Mouse (Mus musculus) layer of hippocampus, postnatal 25 days (tissue): ENCODE data around the gene Cfap45. TPM values are rescaled to one million over a fixed set of nuclear protein-coding genes. Genes with fewer than 3 reads are reported as not detected.

Source experiments
- DNase-seq, 2 experiments: peaks; one replicate each; pipeline ENCODE4 v3.0.0; 2022; ENCODE audit warnings: mixed read lengths in 2 of 2, low spot score in 1 of 2; ENCODE audit errors: extremely low spot score in 1 of 2
- total RNA-seq, 2 experiments: library from RNA; stranded (reverse); gene quantifications; 2 replicates each; pipeline ENCODE4 v1.2.3; 2021

The Cfap45 gene
- total RNA-seq, 2 experiments from 2014 or later, result 3.1 to 3.9 TPM

GRCm38 (mm10) chr1:172550551-172550951 is 29.9 kb downstream of the Cfap45 start:
- no peak for DNase-seq

DNA sequence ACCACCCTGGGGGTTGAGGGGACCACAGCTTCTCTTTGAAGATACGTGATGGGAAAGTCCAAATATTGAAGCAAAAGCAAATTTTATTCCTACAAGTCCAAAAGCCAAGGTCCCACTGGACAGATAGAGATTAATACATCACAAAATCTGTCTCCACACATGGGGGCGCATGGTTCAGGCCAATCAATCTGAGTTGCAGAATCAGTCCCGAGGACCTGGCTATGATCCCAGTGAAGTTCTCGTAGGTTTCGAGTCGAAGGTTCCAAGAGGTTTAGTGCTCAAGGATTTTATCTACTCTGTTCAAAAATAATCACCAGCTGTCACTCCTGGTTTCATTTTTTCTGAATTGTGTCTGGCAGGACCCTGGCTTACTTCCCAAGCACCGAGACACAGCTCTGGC is 30.4 kb downstream of the Cfap45 start:
- no peak for DNase-seq

DNA sequence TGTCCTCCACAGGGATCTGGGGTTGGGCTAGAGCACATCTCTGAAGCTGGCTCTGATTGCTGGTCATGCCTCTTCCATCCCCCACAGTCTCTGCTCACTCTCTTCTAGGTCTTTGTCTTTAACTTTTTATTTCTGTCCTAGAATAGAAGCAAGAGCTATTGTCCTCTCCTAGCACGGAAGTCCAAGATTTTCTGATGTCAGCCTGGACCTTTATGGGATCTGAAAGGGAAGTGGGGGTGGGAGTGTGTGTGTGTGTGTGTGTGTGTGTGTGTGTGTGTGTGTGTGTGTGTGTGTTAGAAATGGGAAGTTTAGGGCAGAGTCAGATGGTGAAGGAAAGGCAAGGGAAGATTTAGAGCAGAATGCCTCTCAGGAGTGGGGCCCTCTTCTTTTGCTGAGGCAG is 32.0 kb downstream of the Cfap45 start:
- DNase-seq, result no peak

GRCm38 (mm10) chr1:172555638-172556037 is 35.0 kb downstream of the Cfap45 start, which contains the start of gene Vsig8:
Gene Vsig8, plus strand, starts transcription at chr1:172555938.
- no peak for DNase-seq

GRCm38 (mm10) chr1:172562641-172563464 is 42.3 kb downstream of the Cfap45 start:
- peak; percentile 52 to 58 for DNase-seq

DNA sequence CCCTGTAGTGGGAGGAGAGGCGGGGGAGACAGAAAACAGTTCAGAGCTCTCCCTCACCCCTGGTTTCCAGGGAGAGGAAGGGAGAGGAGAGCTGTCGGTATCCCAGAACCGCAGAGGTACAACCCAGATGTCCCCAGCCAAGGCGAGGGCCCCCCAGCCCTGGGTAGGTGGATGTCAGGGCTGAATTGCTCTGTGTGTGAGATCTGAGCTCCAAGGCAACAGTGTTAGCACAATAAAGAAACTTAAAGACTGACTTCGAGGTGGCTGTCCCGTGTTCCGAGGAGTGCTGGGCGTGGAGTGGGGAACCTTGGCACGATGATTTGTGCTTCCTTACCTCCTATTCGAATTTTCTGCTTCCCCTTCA is 42.8 kb downstream of the Cfap45 start:
- no peak for DNase-seq

DNA sequence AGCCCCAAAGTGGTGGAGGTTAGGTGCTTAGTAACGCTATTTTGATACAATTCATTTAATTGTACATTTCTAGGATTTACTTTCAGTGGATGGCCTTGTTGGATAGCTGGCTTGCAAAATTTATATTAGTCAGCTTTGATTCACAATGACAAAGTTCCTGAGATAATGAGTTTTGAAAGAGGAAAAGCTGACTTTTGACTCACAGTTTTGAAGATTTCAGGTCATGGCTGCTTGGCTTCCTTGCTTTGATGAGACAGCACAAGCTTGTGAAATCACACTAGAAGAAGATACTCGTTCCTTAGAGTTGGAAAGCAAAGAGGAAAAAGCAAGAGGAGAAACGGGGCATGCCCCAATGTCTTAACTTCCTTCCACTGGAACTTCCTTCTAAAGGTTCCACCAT is 45.5 kb downstream of the Cfap45 start:
- no peak for DNase-seq

DNA sequence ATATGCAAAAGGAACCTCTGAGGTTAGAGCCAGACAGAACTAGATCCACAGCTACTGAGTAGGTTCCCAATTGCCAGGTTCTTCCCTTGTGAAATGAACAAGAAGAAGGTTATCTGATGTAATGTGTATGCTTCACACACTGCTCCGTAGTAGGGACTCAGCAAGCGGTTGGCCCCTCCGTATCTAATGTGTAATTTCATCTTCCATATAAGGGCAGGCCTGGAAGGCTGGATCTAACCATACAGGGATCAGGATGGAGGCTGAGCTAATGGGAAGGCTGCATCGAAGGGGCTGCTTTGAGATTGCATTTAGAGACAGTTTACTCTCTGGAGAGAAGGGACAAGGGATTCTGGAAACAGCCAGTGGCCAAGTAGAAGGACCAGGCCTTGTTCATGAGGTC is 47.2 kb downstream of the Cfap45 start:
- DNase-seq, result no peak

- DNase-seq, result no peak
Observed at GRCm38 (mm10) chr1:172580116-172580515, 59.5 kb downstream of the Cfap45 start.

GRCm38 (mm10) chr1:172582436-172582835 is 61.8 kb downstream of the Cfap45 start:
- no peak for DNase-seq

- DNase-seq, result no peak
Observed at GRCm38 (mm10) chr1:172584271-172584670, 63.7 kb downstream of the Cfap45 start.

GRCm38 (mm10) chr1:172585026-172585425 is 64.4 kb downstream of the Cfap45 start:
- no peak for DNase-seq

DNA sequence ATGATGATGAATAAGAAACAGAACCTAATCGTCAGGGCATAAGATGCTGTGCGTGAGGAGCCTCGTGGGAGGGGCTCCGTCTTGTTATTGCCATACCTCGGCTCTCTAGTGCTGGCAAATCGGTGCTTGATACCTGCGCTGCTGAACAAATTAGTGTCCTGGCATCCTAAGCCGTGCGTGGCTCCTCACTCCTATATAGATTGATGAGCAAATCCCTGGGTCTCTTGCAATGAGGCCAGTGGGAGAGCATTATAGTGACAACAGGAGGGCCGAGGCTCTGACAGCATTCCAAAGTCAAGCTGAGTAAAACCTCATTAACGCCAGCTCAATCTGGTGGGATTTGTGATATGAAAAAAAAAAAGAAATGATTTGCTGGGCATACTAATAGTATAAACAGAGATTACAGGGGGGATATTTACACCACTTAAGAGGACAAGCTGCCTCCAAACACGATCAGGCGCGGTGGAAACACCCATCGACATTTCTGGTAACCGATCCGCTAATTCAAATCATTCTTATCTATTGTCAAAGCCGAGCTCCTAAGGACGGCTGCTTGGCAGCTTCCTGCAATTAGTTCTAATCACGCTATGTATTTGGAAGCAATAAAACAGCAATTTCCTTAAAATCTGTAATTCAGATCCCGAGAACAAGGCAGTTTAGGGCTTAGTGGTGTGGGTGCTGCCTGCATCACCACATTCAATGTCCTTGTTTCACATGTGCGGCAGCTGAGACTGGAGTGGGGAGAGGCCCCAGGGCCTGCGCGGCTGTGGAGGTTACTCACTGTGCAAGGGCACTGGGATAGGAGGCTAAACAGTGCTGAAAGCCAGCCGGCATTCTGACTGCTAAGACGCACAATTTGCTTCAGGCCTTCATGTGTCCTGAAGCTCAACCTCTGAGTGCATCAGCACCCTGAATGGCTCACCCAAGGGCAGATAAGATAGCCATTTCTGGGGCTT is 65.3 kb downstream of the Cfap45 start:
- DNase-seq, result no peak

DNA sequence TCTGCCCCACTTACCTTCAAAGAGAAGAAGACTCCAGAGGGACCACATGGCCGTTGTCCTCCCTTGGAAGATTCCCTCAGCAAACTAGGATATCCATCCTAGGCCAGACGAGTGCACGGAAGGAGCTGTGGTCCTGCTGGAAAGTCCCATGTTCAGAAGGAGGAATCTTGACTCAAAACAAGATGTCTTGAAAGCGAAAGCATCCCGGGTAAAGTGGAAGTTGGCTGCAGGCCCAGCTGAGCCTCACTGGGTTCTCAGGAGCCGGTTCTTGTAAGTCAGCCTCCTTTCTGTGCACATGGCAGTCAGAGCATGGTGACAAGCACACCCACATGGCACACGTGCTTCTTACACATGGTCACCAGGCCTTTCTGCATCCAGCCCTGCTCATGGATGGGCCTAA is 69.8 kb downstream of the Cfap45 start, which contains the start of gene Slamf8:
Slamf8 (minus strand) TSS at position 184 of the 400 bp plus-strand sequence.
- DNase-seq, result no peak

- DNase-seq, result no peak
Observed at GRCm38 (mm10) chr1:172593321-172593720, 72.7 kb downstream of the Cfap45 start.

DNA sequence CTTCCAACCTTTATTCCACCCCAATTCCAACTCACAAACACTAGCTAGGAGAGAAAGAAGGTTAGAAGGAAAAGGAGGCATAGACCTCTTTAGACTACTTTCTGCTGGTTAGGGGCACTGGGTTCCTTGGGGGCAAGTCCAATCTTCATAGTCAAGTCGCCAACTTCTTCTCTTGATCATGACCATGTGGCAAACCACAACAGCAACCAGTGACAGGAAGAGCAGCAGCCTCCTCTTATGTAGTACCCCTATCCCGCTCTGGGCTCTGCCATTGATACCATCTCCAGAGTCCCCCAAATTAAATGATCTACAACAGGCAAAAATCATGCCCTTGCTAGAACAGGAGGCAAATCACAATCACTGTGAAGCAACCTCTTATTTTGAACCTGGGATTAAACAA is 73.4 kb downstream of the Cfap45 start:
- no peak for DNase-seq

GRCm38 (mm10) chr1:172594495-172594894 is 73.9 kb downstream of the Cfap45 start:
- DNase-seq, result peak in 1 of 2 experiments; percentile 63
